Mouse (Mus musculus) forebrain, postnatal 0 days (tissue): ENCODE measurements around the gene Mrpl20. TPM values are rescaled to one million over a fixed set of nuclear protein-coding genes. Genes with fewer than 3 reads are reported as not detected.

Source experiments
- ATAC-seq: fragments of 200-750 bp; cut with Nextera tagmentation; 2 replicates; pipeline ENCODE4 v1.8.0; 2017; ENCODE audit warnings: mild to moderate bottlenecking, moderate library complexity
- DNase-seq: peaks from one replicate; pipeline ENCODE4 v3.0.0-alpha.2; 2015
- H3K27ac ChIP-seq: fragments of 300-500 bp; sonication (generic); 2 replicates; pipeline ENCODE4 v1.5.1; 2014; ENCODE audit warnings: low read depth, mild to moderate bottlenecking, antibody characterized with exemption, low read length, moderate library complexity, mixed read lengths
- H3K27me3 ChIP-seq: fragments of 300-500 bp; sonication (generic); 2 replicates; pipeline ENCODE4 v1.6.1; 2014; ENCODE audit warnings: mild to moderate bottlenecking, low read length, mixed read lengths; ENCODE audit not compliant: insufficient read depth
- H3K36me3 ChIP-seq: fragments of 300-500 bp; sonication (generic); 2 replicates; pipeline ENCODE4 v1.6.1; 2014; ENCODE audit warnings: mild to moderate bottlenecking, moderate library complexity; ENCODE audit not compliant: insufficient read depth
- H3K4me1 ChIP-seq: fragments of 300-500 bp; sonication (generic); 2 replicates; pipeline ENCODE4 v1.6.1; 2014; ENCODE audit warnings: antibody characterized with exemption; ENCODE audit not compliant: insufficient read depth
- H3K4me2 ChIP-seq: fragments of 300-500 bp; sonication (generic); 2 replicates; pipeline ENCODE4 v1.6.1; 2014; ENCODE audit warnings: low read depth, mild to moderate bottlenecking, moderate library complexity
- H3K4me3 ChIP-seq: fragments of 300-500 bp; sonication (generic); 2 replicates; pipeline ENCODE4 v1.5.1; 2014; ENCODE audit warnings: low read depth, low read length, mixed read lengths
- H3K9ac ChIP-seq: fragments of 300-500 bp; sonication (generic); 2 replicates; pipeline ENCODE4 v1.6.1; 2014; ENCODE audit warnings: mild to moderate bottlenecking
- H3K9me3 ChIP-seq: fragments of 300-500 bp; sonication (generic); 2 replicates; pipeline ENCODE4 v1.6.1; 2016; ENCODE audit warnings: low read length
- CTCF ChIP-seq: sonication (generic); IDR thresholded peaks from 2 replicates; pipeline ENCODE4 v1.5.1; 2016; ENCODE audit warnings: antibody characterized with exemption, control low read depth, low read depth
- WGBS: fragments of 180-500 bp; shearing (Covaris S2); extraction: QIAGEN DNeasy Blood & Tissue Kit; methylation state at CpG from one replicate; pipeline ENCODE4 v1.1.7; 2014; 5-methylcytosine and 5-hydroxymethylcytosine counted together
- microRNA-seq, 2 experiments: library from miRNA; unstranded; fragments of <30 nt; microRNA quantifications; one replicate each; pipeline ENCODE4; 2016
- polyA plus RNA-seq: library from polyadenylated mRNA; unstranded; fragments of >200 nt; fragmentation: Nextera tagmentation; extraction: Ambion mirVana; gene quantifications from 2 replicates; pipeline ENCODE4 v1.2.1, GENCODE M21; 2015
- total RNA-seq: library from RNA; depleted of rRNA; stranded (reverse); fragments of >200 nt; gene quantifications from 2 replicates; pipeline ENCODE4 v1.2.3, GENCODE M21; 2014; rRNA removed

Gene Mrpl20
- total and polyA plus RNA-seq, 2 experiments from 2014 or later = 134 to 304 TPM

GRCm38 (mm10) chr4:155854991-155855390 lies 52.3 kb downstream of the Mrpl20 start:
- no peaks in the 10 kb centered on the region for H3K27me3 ChIP-seq
- peaks cover 62% of the 10 kb centered on the region for H3K36me3 ChIP-seq
- 97% methylated on average over 12 of the region's 12 CpGs for WGBS
- no peak for ATAC-seq
- no peaks in the 10 kb centered on the region for H3K9me3 ChIP-seq
- H3K27ac ChIP-seq = no peak overlapping the region
- TF ChIP-seq CTCF = no peak
- H3K4me1 ChIP-seq = no peaks in the 10 kb centered on the region
- H3K4me2 ChIP-seq = no peak overlapping the region
- H3K9ac ChIP-seq = no peak overlapping the region
- no peak for DNase-seq
- H3K4me3 ChIP-seq = no peak overlapping the region

- DNase-seq = no peak
- WGBS = 93% methylated on average over 12 of the region's 12 CpGs
- H3K27me3 ChIP-seq = no peaks in the 10 kb centered on the region
- H3K4me2 ChIP-seq = no peak overlapping the region
- no peak overlapping the region for H3K4me3 ChIP-seq
- H3K9me3 ChIP-seq = no peaks in the 10 kb centered on the region
- ATAC-seq = no peak
- H3K36me3 ChIP-seq = peaks cover 71% of the 10 kb centered on the region
- H3K27ac ChIP-seq = no peak overlapping the region
- H3K9ac ChIP-seq = no peak overlapping the region
- TF ChIP-seq CTCF = no peak
- H3K4me1 ChIP-seq = no peaks in the 10 kb centered on the region
Observed at GRCm38 (mm10) chr4:155856071-155856470, 53.4 kb downstream of the Mrpl20 start.

DNA sequence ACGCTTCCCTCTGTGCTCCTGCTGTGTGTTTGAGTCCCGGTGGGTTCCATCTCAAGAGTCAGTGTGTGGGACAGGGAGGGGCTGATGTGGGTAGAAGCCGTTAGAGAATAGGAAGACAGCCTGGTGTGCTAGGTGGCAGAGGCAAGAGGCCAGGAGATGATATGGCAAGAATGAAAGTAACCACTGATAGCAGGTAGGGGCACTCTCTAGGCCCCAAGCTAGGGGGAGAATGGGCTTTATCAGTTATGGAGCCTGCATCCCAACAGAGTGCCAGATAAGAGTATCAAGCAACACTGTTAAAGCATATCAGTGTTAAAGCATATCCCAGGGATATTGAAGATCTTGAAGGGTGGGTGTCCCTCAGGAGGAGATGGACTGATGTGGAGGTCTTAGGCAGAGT lies 54.2 kb downstream of the Mrpl20 start:
- WGBS = 84% methylated on average over 3 of the region's 3 CpGs
- H3K27me3 ChIP-seq = no peaks in the 10 kb centered on the region
- no peak for ATAC-seq

DNA sequence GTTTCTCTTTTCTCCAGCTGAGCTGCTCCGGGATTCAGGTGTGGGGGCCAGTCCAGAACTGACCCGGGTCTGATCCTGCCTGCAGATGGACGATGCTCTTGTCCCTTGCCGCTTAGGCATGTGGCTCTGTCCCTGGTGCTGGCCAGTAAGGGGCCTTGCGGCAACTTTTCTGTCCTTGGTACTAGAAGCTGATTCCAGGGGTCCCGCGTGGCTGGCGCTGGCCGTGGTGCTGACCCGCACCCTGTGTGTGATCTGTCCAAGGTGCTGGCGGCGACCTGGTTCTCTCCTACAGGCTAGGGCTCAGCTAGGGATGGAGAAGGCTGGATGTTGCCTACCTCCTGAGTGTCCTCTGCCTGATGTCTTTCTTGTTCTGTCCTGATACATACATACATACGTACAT lies 56.6 kb downstream of the Mrpl20 start:
- Histone ChIP-seq H3K9ac (no peak overlapping the region), H3K36me3 (peaks cover 82% of the 10 kb centered on the region), H3K27me3 (no peaks in the 10 kb centered on the region), H3K9me3 (no peaks in the 10 kb centered on the region), H3K4me3 (no peak overlapping the region), H3K4me2 (no peak overlapping the region), H3K4me1 (no peaks in the 10 kb centered on the region), H3K27ac (no peak overlapping the region)
- no peak for ATAC-seq
- TF ChIP-seq CTCF = no peak
- 33% methylated on average over 13 of the region's 13 CpGs for WGBS
- DNase-seq = no peak

More for the DNA sequence above, 54.2 kb downstream of the Mrpl20 start:
- no peak overlapping the region for H3K27ac ChIP-seq
- no peaks in the 10 kb centered on the region for H3K9me3 ChIP-seq
- H3K36me3 ChIP-seq = peaks cover 80% of the 10 kb centered on the region
- no peak overlapping the region for H3K9ac ChIP-seq
- no peaks in the 10 kb centered on the region for H3K4me1 ChIP-seq
- no peak overlapping the region for H3K4me2 ChIP-seq
- H3K4me3 ChIP-seq = no peak overlapping the region
- no peak for DNase-seq
- TF ChIP-seq CTCF = no peak

Small RNAs within 50 kb of the gene (microRNA-seq; reads per million reads assigned to microRNA genes)
- gene Gm27743 = 0 reads per million in 2 experiments

Other genes starting within 250 kb of the Mrpl20 start
- gene Nadk, start 240.5 kb upstream of the Mrpl20 start, total RNA-seq = 86.0 and 89.7 TPM in 2 replicates
- 66.4 and 66.7 TPM in 2 replicates for gene Nadk, start 240.5 kb upstream of the Mrpl20 start, polyA plus RNA-seq
- 39.9 and 49.2 TPM in 2 replicates for gene Slc35e2, start 201.5 kb upstream of the Mrpl20 start, total RNA-seq
- 8.6 and 10.5 TPM in 2 replicates for gene Slc35e2, start 201.5 kb upstream of the Mrpl20 start, polyA plus RNA-seq
- gene Cdk11b, start 178.0 kb upstream of the Mrpl20 start, total RNA-seq = 20.7 and 21.8 TPM in 2 replicates
- gene Cdk11b, start 178.0 kb upstream of the Mrpl20 start, polyA plus RNA-seq = 48.7 and 64.7 TPM in 2 replicates
- not detected in 2 replicates for gene Gm10563, start 157.5 kb upstream of the Mrpl20 start, total RNA-seq
- gene Gm10563, start 157.5 kb upstream of the Mrpl20 start, polyA plus RNA-seq = not detected in 2 replicates
- 6.0 TPM in 2 replicates for gene Mmp23, start 149.5 kb upstream of the Mrpl20 start, total RNA-seq
- 2.5 and 2.9 TPM in 2 replicates for gene Mmp23, start 149.5 kb upstream of the Mrpl20 start, polyA plus RNA-seq
- gene Mib2, start 133.7 kb upstream of the Mrpl20 start, total RNA-seq = 98.0 and 116 TPM in 2 replicates
- gene Mib2, start 133.7 kb upstream of the Mrpl20 start, polyA plus RNA-seq = 42.9 and 46.5 TPM in 2 replicates
- 31.9 and 33.5 TPM in 2 replicates for gene Fndc10, start 108.5 kb upstream of the Mrpl20 start, total RNA-seq
- 20.4 and 24.6 TPM in 2 replicates for gene Fndc10, start 108.5 kb upstream of the Mrpl20 start, polyA plus RNA-seq
- 103 and 121 TPM in 2 replicates for gene Ssu72, start 98.1 kb upstream of the Mrpl20 start, total RNA-seq
- gene Ssu72, start 98.1 kb upstream of the Mrpl20 start, polyA plus RNA-seq = 164 and 176 TPM in 2 replicates
- 43.4 and 55.2 TPM in 2 replicates for gene Tmem240, start 68.1 kb upstream of the Mrpl20 start, total RNA-seq
- 19.1 and 23.8 TPM in 2 replicates for gene Tmem240, start 68.1 kb upstream of the Mrpl20 start, polyA plus RNA-seq
- gene Atad3a, start 41.8 kb upstream of the Mrpl20 start, total RNA-seq = 72.3 and 79.2 TPM in 2 replicates
- 61.3 and 68.6 TPM in 2 replicates for gene Atad3a, start 41.8 kb upstream of the Mrpl20 start, polyA plus RNA-seq
- gene Vwa1, start 28.2 kb upstream of the Mrpl20 start, total RNA-seq = 27.9 and 29.6 TPM in 2 replicates
- 22.9 and 24.8 TPM in 2 replicates for gene Vwa1, start 28.2 kb upstream of the Mrpl20 start, polyA plus RNA-seq
- gene Tmem88b, start 17.0 kb upstream of the Mrpl20 start, total RNA-seq = 0.14 and 0.38 TPM in 2 replicates
- 0.24 and 0.38 TPM in 2 replicates for gene Tmem88b, start 17.0 kb upstream of the Mrpl20 start, polyA plus RNA-seq
- gene Ankrd65, start 12.4 kb upstream of the Mrpl20 start, total RNA-seq = not detected in 2 replicates
- not detected in 2 replicates for gene Ankrd65, start 12.4 kb upstream of the Mrpl20 start, polyA plus RNA-seq
- gene Ccnl2, start 9.6 kb downstream of the Mrpl20 start, total RNA-seq = 112 and 113 TPM in 2 replicates
- 48.3 and 68.3 TPM in 2 replicates for gene Ccnl2, start 9.6 kb downstream of the Mrpl20 start, polyA plus RNA-seq
- 90.9 and 93.0 TPM in 2 replicates for gene Aurkaip1, start 28.4 kb downstream of the Mrpl20 start, total RNA-seq
- gene Aurkaip1, start 28.4 kb downstream of the Mrpl20 start, polyA plus RNA-seq = 148 and 183 TPM in 2 replicates
- gene Mxra8, start 36.8 kb downstream of the Mrpl20 start, total RNA-seq = 19.5 and 35.9 TPM in 2 replicates
- gene Mxra8, start 36.8 kb downstream of the Mrpl20 start, polyA plus RNA-seq = 25.0 and 30.5 TPM in 2 replicates
- gene Dvl1, start 44.5 kb downstream of the Mrpl20 start, total RNA-seq = 118 and 120 TPM in 2 replicates
- 15.1 and 16.3 TPM in 2 replicates for gene Dvl1, start 44.5 kb downstream of the Mrpl20 start, polyA plus RNA-seq
- 0.54 and 0.67 TPM in 2 replicates for gene Tas1r3, start 60.5 kb downstream of the Mrpl20 start, total RNA-seq
- 0.14 and 0.22 TPM in 2 replicates for gene Tas1r3, start 60.5 kb downstream of the Mrpl20 start, polyA plus RNA-seq
- gene Cptp, start 66.6 kb downstream of the Mrpl20 start, total RNA-seq = 12.7 and 19.8 TPM in 2 replicates
- gene Cptp, start 66.6 kb downstream of the Mrpl20 start, polyA plus RNA-seq = 18.7 and 22.8 TPM in 2 replicates
- 47.7 and 63.8 TPM in 2 replicates for gene Ints11, start 66.7 kb downstream of the Mrpl20 start, total RNA-seq
- 58.8 and 59.8 TPM in 2 replicates for gene Ints11, start 66.7 kb downstream of the Mrpl20 start, polyA plus RNA-seq
- 65.4 and 69.5 TPM in 2 replicates for gene Pusl1, start 88.9 kb downstream of the Mrpl20 start, total RNA-seq
- gene Pusl1, start 88.9 kb downstream of the Mrpl20 start, polyA plus RNA-seq = 56.5 and 59.0 TPM in 2 replicates
- gene Acap3, start 88.9 kb downstream of the Mrpl20 start, total RNA-seq = 116 and 147 TPM in 2 replicates
- 84.2 and 95.3 TPM in 2 replicates for gene Acap3, start 88.9 kb downstream of the Mrpl20 start, polyA plus RNA-seq
- gene Ube2j2, start 141.0 kb downstream of the Mrpl20 start, total RNA-seq = 80.3 and 84.7 TPM in 2 replicates
- 138 and 163 TPM in 2 replicates for gene Ube2j2, start 141.0 kb downstream of the Mrpl20 start, polyA plus RNA-seq
- gene C1qtnf12, start 159.4 kb downstream of the Mrpl20 start, total RNA-seq = 12.8 and 13.9 TPM in 2 replicates
- gene C1qtnf12, start 159.4 kb downstream of the Mrpl20 start, polyA plus RNA-seq = 10.3 and 11.1 TPM in 2 replicates
- 39.5 and 43.9 TPM in 2 replicates for gene B3galt6, start 189.8 kb downstream of the Mrpl20 start, total RNA-seq
- gene B3galt6, start 189.8 kb downstream of the Mrpl20 start, polyA plus RNA-seq = 19.4 and 28.6 TPM in 2 replicates
- gene Sdf4, start 190.0 kb downstream of the Mrpl20 start, total RNA-seq = 123 and 126 TPM in 2 replicates
- 115 and 117 TPM in 2 replicates for gene Sdf4, start 190.0 kb downstream of the Mrpl20 start, polyA plus RNA-seq
- gene Tnfrsf4, start 211.0 kb downstream of the Mrpl20 start, total RNA-seq = 0.48 and 1.3 TPM in 2 replicates
- 0.40 and 0.49 TPM in 2 replicates for gene Tnfrsf4, start 211.0 kb downstream of the Mrpl20 start, polyA plus RNA-seq
- 1.5 TPM in 1 of 2 replicates, not detected in the other for gene Tnfrsf18, start 223.3 kb downstream of the Mrpl20 start, total RNA-seq
- 0.67 and 1.2 TPM in 2 replicates for gene Tnfrsf18, start 223.3 kb downstream of the Mrpl20 start, polyA plus RNA-seq